Mouse (Mus musculus): Measurements from ENCODE around the gene Psme2. TPM values are rescaled to one million over a fixed set of nuclear protein-coding genes. Genes with fewer than 3 reads are reported as not detected.
A peak's percentile ranks its signal among the peaks of the same experiment; 100 is the strongest.

The Psme2 gene
- total and polyA plus RNA-seq, 3 experiments: 467 to 757 (median 684) TPM

DNA sequence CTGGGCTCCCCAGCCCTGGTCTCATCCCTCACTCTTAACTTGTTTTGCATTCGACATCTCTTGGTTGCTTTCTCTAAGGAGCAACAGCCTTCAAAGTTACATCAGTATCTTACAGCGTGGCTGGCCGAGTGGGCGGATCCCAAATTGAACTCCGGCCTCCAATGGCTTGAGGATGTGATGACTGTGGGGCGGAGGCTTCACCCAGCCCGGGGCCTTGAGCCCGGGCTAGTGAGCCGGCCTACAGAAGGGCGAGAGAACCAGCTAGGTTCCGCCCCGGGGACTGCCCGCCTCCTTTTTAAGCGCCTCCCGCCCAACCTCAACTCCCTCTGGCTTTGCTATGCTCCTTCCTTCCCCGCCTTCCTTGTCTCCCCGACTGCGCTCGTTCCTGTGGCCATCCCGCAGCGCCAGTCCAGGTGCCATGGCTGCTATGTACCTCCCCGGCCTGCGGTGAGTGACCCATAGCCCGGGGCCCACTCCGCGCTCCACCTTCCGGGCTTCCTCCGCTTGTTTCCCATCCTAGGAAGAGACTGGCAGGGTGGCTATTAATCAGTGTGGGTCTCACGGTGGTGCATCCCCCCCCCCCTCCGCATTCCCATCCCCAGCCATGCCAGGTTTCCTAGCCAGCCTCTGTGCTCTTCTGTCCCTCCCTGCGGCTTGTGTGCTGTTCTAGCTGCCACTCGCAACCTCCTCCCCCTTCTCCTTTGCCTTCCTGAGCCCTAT, 50.7 kb downstream of the Psme2 start, which contains the start of gene Pck2:
TSS of gene Pck2 (plus strand) at position 200 of the 720 bp plus-strand sequence.
- Histone ChIP-seq H3K9me3 (replicated peaks; ENCODE audit: low read length) (no peaks in the 10 kb centered on the region), H3K4me1 (ENCODE audit: control insufficient read depth in 1 of 2, insufficient read depth in 2 of 2) (peaks cover 15 to 44% of the 10 kb centered on the region in 2 experiments), H3K79me2 (replicated peaks; ENCODE audit: control insufficient read depth, extremely low read depth, insufficient read depth, poor library complexity, severe bottlenecking) (peaks cover 22% of the 10 kb centered on the region), H3K36me3 (replicated peaks in 1 of 2; ENCODE audit: control insufficient read depth in 1 of 2, insufficient read depth in 1 of 2, low read length in 1 of 2) (peaks cover 35 to 39% of the 10 kb centered on the region in 2 experiments), H3K9ac (ENCODE audit: insufficient read depth, low read depth) (peak within 1 kb of the TSS; percentile 97), H3K27ac (ENCODE audit: insufficient read depth, low read depth) (peak within 1 kb of the TSS; percentile 77), H3K4me3 (replicated peaks in 1 of 3; ENCODE audit: low read depth in 2 of 3, low read length in 2 of 3, poor library complexity in 1 of 3) (peak within 1 kb of the TSS; percentile 83 to 93 (median 87)), H3K4me2 (ENCODE audit: insufficient read depth, low read depth, poor library complexity, severe bottlenecking) (peak within 1 kb of the TSS; percentile 92), H3K27me3 (replicated peaks) (no peaks in the 10 kb centered on the region)
- in situ Hi-C loops (cut with MboI; ENCODE audit: low pct_ligation_motif_present, low pct_unique_long_range_greater_than_20kb, low sequenced_read_pairs) (no loop called here), dilution Hi-C loops (cut with MboI; ENCODE audit: extremely low pct_ligation_motif_present, extremely low pct_unique_long_range_greater_than_20kb, low sequenced_read_pairs) (no loop called here)
- peak; percentile 43; the same call in 1 of the 2 replicates for TF ChIP-seq NRF1 (IDR thresholded peaks at IDR 0.05; ENCODE audit: low read depth, low read length)
- TF ChIP-seq NELFE (IDR thresholded peaks at IDR 0.05; ENCODE audit: low read depth, low read length): peak; percentile 77
- TF ChIP-seq POLR2A (IDR thresholded peaks at IDR 0.05; ENCODE audit: low read depth, low read length): peak; percentile 85
- no peak for TF ChIP-seq GABPA (IDR thresholded peaks at IDR 0.05; ENCODE audit: insufficient replicate concordance, low read depth, low read length)
- peak; percentile 59; the same call in 1 of the 2 replicates for TF ChIP-seq HCFC1 (IDR thresholded peaks at IDR 0.05; ENCODE audit: low read depth, low read length)
- TF ChIP-seq ETS1 (conservative IDR thresholded peaks at IDR 0.05; ENCODE audit: low read depth, low read length): peak; percentile 33; the same call in 1 of the 2 replicates
- peak; percentile 91 for TF ChIP-seq TBP (conservative IDR thresholded peaks at IDR 0.05; ENCODE audit: low read depth, low read length)
- peak; percentile 78; the same call in 1 of the 2 replicates for TF ChIP-seq MAZ (IDR thresholded peaks at IDR 0.05; ENCODE audit: low read depth, low read length)
- no peak; the same call in none of the 2 replicates for TF ChIP-seq MEF2A (IDR thresholded peaks at IDR 0.05; ENCODE audit: borderline replicate concordance, low read depth, low read length)
- TF ChIP-seq KAT2A (IDR thresholded peaks at IDR 0.05; ENCODE audit: insufficient replicate concordance, low read length): 0 out of 2 replicates have a peak, but pooled peaks have one; percentile 60
- TF ChIP-seq ZKSCAN1 (IDR thresholded peaks at IDR 0.05; ENCODE audit: borderline replicate concordance, low read depth, low read length): no peak
- TF ChIP-seq ZMIZ1 (IDR thresholded peaks at IDR 0.05; ENCODE audit: low read depth, low read length): peak; percentile 81
- TF ChIP-seq SMC3 (IDR thresholded peaks at IDR 0.05; ENCODE audit: low read depth, low read length): no peak
- no peak for TF ChIP-seq USF2 (conservative IDR thresholded peaks at IDR 0.05; ENCODE audit: low read depth, low read length)
- peak; percentile 51; the same call in 1 of the 2 replicates for TF ChIP-seq CHD1 (IDR thresholded peaks at IDR 0.05; ENCODE audit: low read depth, low read length)
- 0 out of 2 replicates have a peak, but pooled peaks have one; percentile 36 for TF ChIP-seq JUND (conservative IDR thresholded peaks at IDR 0.05; ENCODE audit: low read depth, low read length)
- TF ChIP-seq PAX5 (IDR thresholded peaks at IDR 0.05; ENCODE audit: low read length): no peak
- no peak for TF ChIP-seq BHLHE40 (IDR thresholded peaks at IDR 0.05; ENCODE audit: low read depth, low read length)
- no peak for TF ChIP-seq CTCF (conservative IDR thresholded peaks at IDR 0.05 in 1 of 2, IDR thresholded peaks at IDR 0.05 in 1 of 2; ENCODE audit: low read depth in 2 of 2, low read length in 2 of 2)
- TF ChIP-seq UBTF (IDR thresholded peaks at IDR 0.05; ENCODE audit: low read depth, low read length): no peak
- peak; percentile 32; the same call in 1 of the 2 replicates for TF ChIP-seq POLR2AphosphoS2 (IDR thresholded peaks at IDR 0.05; ENCODE audit: low read depth, low read length)
- TF ChIP-seq EP300 (IDR thresholded peaks at IDR 0.05; ENCODE audit: low read length): no peak
- TF ChIP-seq MYC (IDR thresholded peaks at IDR 0.05; ENCODE audit: low read depth, low read length): peak; percentile 99
- no peak for TF ChIP-seq JUN (IDR thresholded peaks at IDR 0.05; ENCODE audit: insufficient read depth, low read depth, low read length)
- TF ChIP-seq SIN3A (IDR thresholded peaks at IDR 0.05; ENCODE audit: low read length): no peak; the same call in 1 of the 2 replicates
- 0 out of 2 replicates have a peak, but pooled peaks have one; percentile 8 for TF ChIP-seq CHD2 (IDR thresholded peaks at IDR 0.05; ENCODE audit: low read length)
- TF ChIP-seq ZC3H11A (IDR thresholded peaks at IDR 0.05; ENCODE audit: low read depth, low read length): no peak
- TF ChIP-seq MXI1 (IDR thresholded peaks at IDR 0.05; ENCODE audit: low read depth, low read length): peak; percentile 37; the same call in 1 of the 2 replicates
- TF ChIP-seq RCOR1 (conservative IDR thresholded peaks at IDR 0.05; ENCODE audit: low read depth, low read length): 0 out of 2 replicates have a peak, but pooled peaks have one; percentile 38
- TF ChIP-seq MAX (IDR thresholded peaks at IDR 0.05; ENCODE audit: low read length): peak; percentile 95
- no peak for TF ChIP-seq RAD21 (IDR thresholded peaks at IDR 0.05; ENCODE audit: low read depth, low read length)
- TF ChIP-seq IRF4 (IDR thresholded peaks at IDR 0.05; ENCODE audit: low read depth, low read length): no peak
- peak; percentile 62 for TF ChIP-seq TCF12 (IDR thresholded peaks at IDR 0.05; ENCODE audit: low read depth, low read length)
- TF ChIP-seq E2F4 (IDR thresholded peaks at IDR 0.05; ENCODE audit: insufficient replicate concordance, low read depth, low read length): 0 out of 2 replicates have a peak, but pooled peaks have one; percentile 46
- no peak for TF ChIP-seq MAFK (IDR thresholded peaks at IDR 0.05; ENCODE audit: insufficient replicate concordance, low read length)
- no peak for TF ChIP-seq ZNF384 (IDR thresholded peaks at IDR 0.05; ENCODE audit: low read depth, low read length)
- TF ChIP-seq ELF1 (IDR thresholded peaks at IDR 0.05; ENCODE audit: low read depth, low read length): no peak; the same call in 1 of the 2 replicates
- TF ChIP-seq USF1 (IDR thresholded peaks at IDR 0.05; ENCODE audit: low read depth, low read length): no peak
- DNase-seq (ENCODE audit: extremely low read depth): peak; percentile 98
